Mouse (Mus musculus) urinary bladder, postnatal 14 days (tissue): Measurements from ENCODE around the gene Tmem183a.

ENCODE experiments used
- DNase-seq: peaks from one replicate; pipeline ENCODE4 v3.0.0; 2021; ENCODE audit warnings: low spot score

Gene Tmem183a

GRCm38 (mm10) chr1:134320691-134321301, 41.0 kb downstream of the Tmem183a start:
- no peak for DNase-seq

GRCm38 (mm10) chr1:134318261-134318660, 43.5 kb downstream of the Tmem183a start:
- no peak for DNase-seq

- no peak for DNase-seq
Observed at GRCm38 (mm10) chr1:134316361-134316760, 45.4 kb downstream of the Tmem183a start.

GRCm38 (mm10) chr1:134315181-134315580, 46.6 kb downstream of the Tmem183a start:
- DNase-seq: no peak

- no peak for DNase-seq
Observed at GRCm38 (mm10) chr1:134311760-134312159, 50.0 kb downstream of the Tmem183a start.

- DNase-seq: no peak
Observed at GRCm38 (mm10) chr1:134310729-134311128, 51.0 kb downstream of the Tmem183a start.

- DNase-seq: no peak
Observed at GRCm38 (mm10) chr1:134310291-134310690, 51.5 kb downstream of the Tmem183a start.

GRCm38 (mm10) chr1:134307409-134307808, 54.4 kb downstream of the Tmem183a start:
- no peak for DNase-seq

GRCm38 (mm10) chr1:134304940-134305339, 56.8 kb downstream of the Tmem183a start:
- no peak for DNase-seq

- DNase-seq: peak; percentile 25
Observed at GRCm38 (mm10) chr1:134302568-134303238, 59.1 kb downstream of the Tmem183a start.

GRCm38 (mm10) chr1:134298636-134299411, 63.0 kb downstream of the Tmem183a start:
- DNase-seq: peak; percentile 14

- no peak for DNase-seq
Observed at GRCm38 (mm10) chr1:134297265-134297664, 64.5 kb downstream of the Tmem183a start.
